In genomic region chr1:72858874-72859273, GRCm38 (mm10) we compare ENCODE assay signal across 14 mouse cellular contexts. TPM values are rescaled to one million over a fixed set of nuclear protein-coding genes. Genes with fewer than 3 reads are reported as not detected.
DNase-seq lines count a peak whose midpoint lies in the region; ATAC-seq and TF ChIP-seq lines count a peak whose summit lies in the region.
"Had no signal": no experiment of that assay in that cellular context is flagged by ENCODE, and none has a peak within 500 bp of the region (broad histone marks: within the 10 kb centered on the region; RNA-seq: fewer than 3 reads in every experiment).

No protein-coding gene starts in this region.

- 69% methylated on average over 5 of the region's 5 CpGs for WGBS in embryonic facial prominence, embryonic 14.5 days
- 11% methylated on average over 5 of the region's 5 CpGs for WGBS in hindbrain, embryonic 13.5 days
- WGBS in midbrain, postnatal 0 days, result 16% methylated on average over 5 of the region's 5 CpGs
- WGBS in cerebellum, adult 2 months, result 26% methylated on average over 5 of the region's 5 CpGs

- H3K4me1 ChIP-seq in embryonic facial prominence, embryonic 14.5 days (ENCODE audit: control insufficient read depth, insufficient read depth, low read length), result no peaks in the 10 kb centered on the region
- H3K4me1 ChIP-seq in hindbrain, embryonic 13.5 days (replicated peaks), result peaks cover 22% of the 10 kb centered on the region
- no peaks in the 10 kb centered on the region for H3K4me1 ChIP-seq in midbrain, postnatal 0 days (ENCODE audit: insufficient read depth, low read length)
- no peaks in the 10 kb centered on the region for H3K4me1 ChIP-seq in cerebellum, adult 2 months (ENCODE audit: control insufficient read depth, insufficient read depth, low read length)
- H3K4me1 ChIP-seq: limb, embryonic 10.5 days had no signal

- DNase-seq in ZHBTc4 (ENCODE audit: low read depth, low spot score), result peak; percentile 83
- peak; percentile 22 for DNase-seq in embryonic facial prominence, embryonic 14.5 days (ENCODE audit: low spot score)
- DNase-seq in midbrain, postnatal 0 days (ENCODE audit: low spot score), result peak; percentile 84
- no peak for DNase-seq in thymus, postnatal 0 days (ENCODE audit: low spot score)
- DNase-seq in cerebellum, adult 2 months, result no peak
- DNase-seq: adrenal gland, postnatal 14 days; cerebellum, adult 11 months; heart, postnatal 14 days; kidney, adult 9 months; right cerebral cortex, postnatal 4 days had no signal

- H3K9ac ChIP-seq in embryonic facial prominence, embryonic 14.5 days (ENCODE audit: low read depth, low read length), result no peak overlapping the region
- H3K9ac ChIP-seq in hindbrain, embryonic 13.5 days, result no peak overlapping the region
- no peak overlapping the region for H3K9ac ChIP-seq in midbrain, postnatal 0 days (replicated peaks; ENCODE audit: low read length, poor library complexity, severe bottlenecking)
- H3K9ac ChIP-seq: stomach, embryonic 15.5 days had no signal

- H3K4me2 ChIP-seq in embryonic facial prominence, embryonic 14.5 days (ENCODE audit: low read depth, low read length), result no peak overlapping the region
- H3K4me2 ChIP-seq in hindbrain, embryonic 13.5 days, result no peak overlapping the region
- no peak overlapping the region for H3K4me2 ChIP-seq in midbrain, postnatal 0 days (ENCODE audit: low read depth, low read length, poor library complexity, severe bottlenecking)
- H3K4me2 ChIP-seq: stomach, embryonic 15.5 days had no signal

- TF ChIP-seq POLR2A in cerebellum, adult 2 months (IDR thresholded peaks at IDR 0.05; ENCODE audit: borderline replicate concordance, insufficient read depth, low read length), result no peak

- no peak for TF ChIP-seq CTCF in midbrain, postnatal 0 days (IDR thresholded peaks at IDR 0.05)
- no peak for TF ChIP-seq CTCF in cerebellum, adult 2 months (IDR thresholded peaks at IDR 0.05; ENCODE audit: borderline replicate concordance, insufficient read depth, low read depth, low read length)

- H3K27ac ChIP-seq in embryonic facial prominence, embryonic 14.5 days (replicated peaks; ENCODE audit: low read depth, low read length), result no peak overlapping the region
- H3K27ac ChIP-seq in hindbrain, embryonic 13.5 days, result peak overlapping the region; percentile 67
- H3K27ac ChIP-seq in midbrain, postnatal 0 days (ENCODE audit: low read depth, low read length), result peak overlapping the region; percentile 60
- no peak overlapping the region for H3K27ac ChIP-seq in cerebellum, adult 2 months (ENCODE audit: insufficient read depth, low read length)
- H3K27ac ChIP-seq: limb, embryonic 10.5 days; stomach, embryonic 15.5 days had no signal

- H3K27me3 ChIP-seq in embryonic facial prominence, embryonic 14.5 days (replicated peaks; ENCODE audit: control insufficient read depth, insufficient read depth, low read length), result no peaks in the 10 kb centered on the region
- H3K27me3 ChIP-seq in hindbrain, embryonic 13.5 days, result no peaks in the 10 kb centered on the region
- no peaks in the 10 kb centered on the region for H3K27me3 ChIP-seq in midbrain, postnatal 0 days (ENCODE audit: insufficient read depth, low read length)
- H3K27me3 ChIP-seq in cerebellum, adult 2 months (ENCODE audit: control insufficient read depth, insufficient read depth, low read length), result no peaks in the 10 kb centered on the region
- H3K27me3 ChIP-seq: stomach, embryonic 15.5 days had no signal

- H3K36me3 ChIP-seq in embryonic facial prominence, embryonic 14.5 days (ENCODE audit: control insufficient read depth, insufficient read depth, low read length), result peaks cover 62% of the 10 kb centered on the region
- 0 out of 2 replicates have a peak, but pooled peaks cover 7% of the 10 kb centered on the region for H3K36me3 ChIP-seq in hindbrain, embryonic 13.5 days
- 0 out of 2 replicates have a peak, but pooled peaks cover 3% of the 10 kb centered on the region for H3K36me3 ChIP-seq in midbrain, postnatal 0 days (ENCODE audit: insufficient read depth, low read length)

- H3K9me3 ChIP-seq in embryonic facial prominence, embryonic 14.5 days (ENCODE audit: control insufficient read depth, low read length), result no peaks in the 10 kb centered on the region
- no peaks in the 10 kb centered on the region for H3K9me3 ChIP-seq in hindbrain, embryonic 13.5 days
- H3K9me3 ChIP-seq in midbrain, postnatal 0 days (ENCODE audit: low read length), result no peaks in the 10 kb centered on the region
- H3K9me3 ChIP-seq: limb, embryonic 10.5 days; stomach, embryonic 15.5 days had no signal

- H3K4me3 ChIP-seq in embryonic facial prominence, embryonic 14.5 days (ENCODE audit: low read depth, low read length), result no peak overlapping the region
- H3K4me3 ChIP-seq in hindbrain, embryonic 13.5 days, result no peak overlapping the region
- no peak overlapping the region for H3K4me3 ChIP-seq in midbrain, postnatal 0 days (ENCODE audit: low read depth, low read length)
- H3K4me3 ChIP-seq in cerebellum, adult 2 months (replicated peaks; ENCODE audit: insufficient read depth, low read depth, low read length), result no peak overlapping the region
- H3K4me3 ChIP-seq: limb, embryonic 10.5 days; stomach, embryonic 15.5 days had no signal

- ATAC-seq in embryonic facial prominence, embryonic 14.5 days (ENCODE audit: low read depth), result no peak
- peak; percentile 57 for ATAC-seq in hindbrain, embryonic 13.5 days (ENCODE audit: low FRiP score)
- ATAC-seq in midbrain, postnatal 0 days (ENCODE audit: low FRiP score), result peak; percentile 76
- no peak for ATAC-seq in megakaryocyte progenitor cell, adult 5-6 weeks (replicated peaks; ENCODE audit: poor library complexity)

RNA-seq across cellular contexts. Expression of gene Igfbp5, which starts 15.8 kb away (rescaled TPM):
- polyA plus RNA-seq in embryonic facial prominence, embryonic 14.5 days (2014; fragmentation: Nextera tagmentation; extraction: Ambion mirVana), result 131 and 138 TPM in 2 replicates
- polyA plus RNA-seq in hindbrain, embryonic 13.5 days (2015; fragmentation: Nextera tagmentation; extraction: Ambion mirVana), result 60.5 and 68.4 TPM in 2 replicates
- total RNA-seq in midbrain, postnatal 0 days (2014; rRNA removed), result 109 and 127 TPM in 2 replicates
- polyA plus RNA-seq in midbrain, postnatal 0 days (2015; fragmentation: Nextera tagmentation; extraction: Ambion mirVana), result 42.8 and 47.4 TPM in 2 replicates
- polyA plus RNA-seq in thymus, postnatal 0 days (2015; fragmentation: Nextera tagmentation; extraction: Ambion mirVana), result 3.0 and 3.5 TPM in 2 replicates
- 0.20 and 0.39 TPM in 2 replicates for total RNA-seq in megakaryocyte progenitor cell, adult 5-6 weeks (2015)
- total RNA-seq in megakaryocyte progenitor cell, adult 5-6 weeks (2017), result 0.07 and 0.12 TPM in 2 replicates
- 63.0 and 81.6 TPM in 2 replicates for polyA plus RNA-seq in cerebellum, adult 2 months (2012; rRNA removed)

RNA-seq across cellular contexts. Expression of gene Igfbp2, which starts 34.6 kb away (rescaled TPM):
- 446 and 451 TPM in 2 replicates for polyA plus RNA-seq in embryonic facial prominence, embryonic 14.5 days (2014; fragmentation: Nextera tagmentation; extraction: Ambion mirVana)
- 392 and 465 TPM in 2 replicates for polyA plus RNA-seq in hindbrain, embryonic 13.5 days (2015; fragmentation: Nextera tagmentation; extraction: Ambion mirVana)
- total RNA-seq in midbrain, postnatal 0 days (2014; rRNA removed), result 432 and 450 TPM in 2 replicates
- 272 and 323 TPM in 2 replicates for polyA plus RNA-seq in midbrain, postnatal 0 days (2015; fragmentation: Nextera tagmentation; extraction: Ambion mirVana)
- polyA plus RNA-seq in thymus, postnatal 0 days (2015; fragmentation: Nextera tagmentation; extraction: Ambion mirVana), result 37.3 and 38.8 TPM in 2 replicates
- total RNA-seq in megakaryocyte progenitor cell, adult 5-6 weeks (2015), result not detected in 2 replicates
- total RNA-seq in megakaryocyte progenitor cell, adult 5-6 weeks (2017), result not detected in 2 replicates
- 63.0 and 78.5 TPM in 2 replicates for polyA plus RNA-seq in cerebellum, adult 2 months (2012; rRNA removed)

Comparison
In these comparisons a context has a peak if more than half of its experiments do, and no peak if none do; other contexts are left out.
1. DNase-seq: peak in ZHBTc4 (single experiment), embryonic facial prominence, embryonic 14.5 days (single experiment) and midbrain, postnatal 0 days (single experiment); none in thymus, postnatal 0 days (single experiment) and cerebellum, adult 2 months (0 of 2).
2. ATAC-seq: peak in hindbrain, embryonic 13.5 days (single experiment) and midbrain, postnatal 0 days (single experiment); none in embryonic facial prominence, embryonic 14.5 days (single experiment) and megakaryocyte progenitor cell, adult 5-6 weeks (single experiment).
3. H3K27ac ChIP-seq: peak in hindbrain, embryonic 13.5 days (single experiment) and midbrain, postnatal 0 days (single experiment); none in embryonic facial prominence, embryonic 14.5 days (single experiment) and cerebellum, adult 2 months (single experiment).